Mouse (Mus musculus) limb, embryonic 11.5 days (tissue): ENCODE results near the gene Caly. TPM values are rescaled to one million over a fixed set of nuclear protein-coding genes. Genes with fewer than 3 reads are reported as not detected.

Experiments
- ATAC-seq: fragments of 200-750 bp; cut with Nextera tagmentation; 2 replicates; pipeline ENCODE4 v1.8.0; 2017; ENCODE audit warnings: low read depth; ENCODE audit not compliant: insufficient number of reproducible peaks, low FRiP score, low TSS enrichment
- DNase-seq: peaks from one replicate; pipeline ENCODE4 v3.0.0-alpha.2; 2015; ENCODE audit warnings: low spot score
- H3K27ac ChIP-seq: fragments of 300-500 bp; sonication (generic); replicated peaks from 2 replicates; pipeline ENCODE4 v1.5.1; 2014; ENCODE audit warnings: low read depth, mild to moderate bottlenecking, low read length
- H3K27me3 ChIP-seq: fragments of 300-500 bp; sonication (generic); 2 replicates; pipeline ENCODE4 v1.6.1; 2014; ENCODE audit warnings: mild to moderate bottlenecking, low read length, mixed read lengths; ENCODE audit not compliant: control insufficient read depth, insufficient read depth
- H3K36me3 ChIP-seq: fragments of 300-500 bp; sonication (generic); 2 replicates; pipeline ENCODE4 v1.6.1; 2014; ENCODE audit warnings: mild to moderate bottlenecking, low read length, moderate library complexity, mixed read lengths; ENCODE audit not compliant: control insufficient read depth, insufficient read depth
- H3K4me1 ChIP-seq: fragments of 300-500 bp; sonication (generic); 2 replicates; pipeline ENCODE4 v1.6.1; 2014; ENCODE audit warnings: low read length, mixed read lengths; ENCODE audit not compliant: control insufficient read depth, insufficient read depth
- H3K4me2 ChIP-seq: fragments of 300-500 bp; sonication (generic); 2 replicates; pipeline ENCODE4 v1.6.1; 2014; ENCODE audit warnings: low read depth, mild to moderate bottlenecking, moderate library complexity; ENCODE audit not compliant: severe bottlenecking
- H3K4me3 ChIP-seq: fragments of 300-500 bp; sonication (generic); 2 replicates; pipeline ENCODE4 v1.5.1; 2014; ENCODE audit warnings: low read depth, low read length
- H3K9ac ChIP-seq: fragments of 300-500 bp; sonication (generic); 2 replicates; pipeline ENCODE4 v1.6.1; 2014; ENCODE audit warnings: mild to moderate bottlenecking, low read length
- H3K9me3 ChIP-seq: fragments of 300-500 bp; sonication (generic); 2 replicates; pipeline ENCODE4 v1.6.1; 2016; ENCODE audit warnings: low read length; ENCODE audit not compliant: control insufficient read depth
- WGBS: fragments of 180-500 bp; shearing (Covaris S2); extraction: QIAGEN DNeasy Blood & Tissue Kit; methylation state at CpG from one replicate; pipeline ENCODE4 v1.1.7; 2014; 5-methylcytosine and 5-hydroxymethylcytosine counted together
- polyA plus RNA-seq: library from polyadenylated mRNA; unstranded; fragments of >200 nt; fragmentation: Nextera tagmentation; extraction: Ambion mirVana; gene quantifications from 2 replicates; pipeline ENCODE4 v1.2.1, GENCODE M21; 2014

Caly gene
- polyA plus RNA-seq, 1 experiment from 2014 or later = 2.0 TPM

GRCm38 (mm10) chr7:140045546-140045945 is 36.8 kb downstream of the Caly start:
- DNase-seq (no peak), ATAC-seq (no peak)
- no peaks in the 10 kb centered on the region for H3K9me3 ChIP-seq
- H3K4me1 ChIP-seq = no peaks in the 10 kb centered on the region; the same call in 1 of the 2 replicates
- H3K36me3 ChIP-seq = no peaks in the 10 kb centered on the region
- H3K9ac ChIP-seq = no peak overlapping the region
- H3K4me2 ChIP-seq = no peak overlapping the region
- H3K27me3 ChIP-seq = peaks cover 56% of the 10 kb centered on the region
- no peak overlapping the region for H3K4me3 ChIP-seq
- WGBS = 75% methylated on average over 4 of the region's 4 CpGs
- no peak overlapping the region for H3K27ac ChIP-seq

- Histone ChIP-seq H3K9ac (no peak overlapping the region), H3K27ac (no peak overlapping the region), H3K4me1 (no peaks in the 10 kb centered on the region), H3K36me3 (no peaks in the 10 kb centered on the region), H3K4me2 (no peak overlapping the region), H3K9me3 (no peaks in the 10 kb centered on the region), H3K4me3 (no peak overlapping the region), H3K27me3 (peaks cover 28% of the 10 kb centered on the region)
- ATAC-seq (no peak), DNase-seq (no peak)
- 59% methylated on average over 3 of the region's 3 CpGs for WGBS
Measured at GRCm38 (mm10) chr7:140042728-140043127, 39.6 kb downstream of the Caly start.

- Histone ChIP-seq H3K4me1 (peaks cover 9% of the 10 kb centered on the region; the same call in 1 of the 2 replicates), H3K9ac (no peak overlapping the region), H3K27ac (no peak overlapping the region), H3K27me3 (no peaks in the 10 kb centered on the region), H3K9me3 (no peaks in the 10 kb centered on the region), H3K4me2 (peak overlapping the region; percentile 83), H3K4me3 (peak overlapping the region; percentile 87), H3K36me3 (peaks cover 2% of the 10 kb centered on the region; the same call in 1 of the 2 replicates)
- WGBS = 47% methylated on average over 3 of the region's 3 CpGs
- ATAC-seq (no peak), DNase-seq (no peak)
Measured at GRCm38 (mm10) chr7:140037171-140037555, 45.2 kb downstream of the Caly start.

GRCm38 (mm10) chr7:140036281-140037170 is 45.8 kb downstream of the Caly start, which contains the start of the genes Zfp511 and Tubgcp2:
Zfp511 (plus strand) TSS chr7:140036391.
Tubgcp2 (minus strand) TSS chr7:140036669.
- H3K36me3 ChIP-seq = peaks cover 4% of the 10 kb centered on the region
- peak within 1 kb of the TSS; percentile 83 for H3K4me2 ChIP-seq
- H3K4me3 ChIP-seq = peak within 1 kb of the TSS; percentile 87
- 2% methylated on average over 69 of the region's 69 CpGs for WGBS
- no peaks in the 10 kb centered on the region for H3K27me3 ChIP-seq
- H3K4me1 ChIP-seq = peaks cover 9% of the 10 kb centered on the region; the same call in 1 of the 2 replicates
- no peaks in the 10 kb centered on the region for H3K9me3 ChIP-seq
- peak within 1 kb of the TSS; percentile 88 for H3K9ac ChIP-seq
- ATAC-seq (peak; percentile 98), DNase-seq (peak; percentile 96)
- H3K27ac ChIP-seq = peak within 1 kb of the TSS; percentile 75; the same call in 1 of the 2 replicates

- Histone ChIP-seq H3K27ac (no peak overlapping the region), H3K36me3 (peaks cover 12% of the 10 kb centered on the region), H3K9me3 (no peaks in the 10 kb centered on the region), H3K4me1 (peaks cover 9% of the 10 kb centered on the region; the same call in 1 of the 2 replicates), H3K4me3 (peak overlapping the region; percentile 87), H3K4me2 (peak overlapping the region; percentile 83), H3K27me3 (no peaks in the 10 kb centered on the region), H3K9ac (peak overlapping the region; percentile 88)
- 26% methylated on average over 7 of the region's 7 CpGs for WGBS
- DNase-seq = no peak
- ATAC-seq = no peak
Measured at GRCm38 (mm10) chr7:140035456-140035855, 46.9 kb downstream of the Caly start.

- no peak for ATAC-seq
- DNase-seq = no peak
- H3K27me3 ChIP-seq = no peaks in the 10 kb centered on the region
- no peak overlapping the region for H3K4me3 ChIP-seq
- peaks cover 9% of the 10 kb centered on the region; the same call in 1 of the 2 replicates for H3K4me1 ChIP-seq
- H3K9ac ChIP-seq = no peak overlapping the region
- peaks cover 27% of the 10 kb centered on the region for H3K36me3 ChIP-seq
- 96% methylated on average over 9 of the region's 9 CpGs for WGBS
- H3K27ac ChIP-seq = no peak overlapping the region
- no peak overlapping the region for H3K4me2 ChIP-seq
- no peaks in the 10 kb centered on the region for H3K9me3 ChIP-seq
Measured at GRCm38 (mm10) chr7:140033386-140033785, 49.0 kb downstream of the Caly start.

GRCm38 (mm10) chr7:140032366-140032765 is 50.0 kb downstream of the Caly start:
- H3K9me3 ChIP-seq = no peaks in the 10 kb centered on the region
- 93% methylated on average over 10 of the region's 10 CpGs for WGBS
- H3K27ac ChIP-seq = no peak overlapping the region
- ATAC-seq (no peak), DNase-seq (no peak)
- peaks cover 31% of the 10 kb centered on the region for H3K36me3 ChIP-seq
- H3K9ac ChIP-seq = no peak overlapping the region
- H3K4me3 ChIP-seq = no peak overlapping the region
- peaks cover 7% of the 10 kb centered on the region; the same call in 1 of the 2 replicates for H3K4me1 ChIP-seq
- no peak overlapping the region for H3K4me2 ChIP-seq
- no peaks in the 10 kb centered on the region for H3K27me3 ChIP-seq

- ATAC-seq = no peak
- no peaks in the 10 kb centered on the region for H3K9me3 ChIP-seq
- H3K9ac ChIP-seq = no peak overlapping the region
- no peak overlapping the region for H3K27ac ChIP-seq
- no peak overlapping the region for H3K4me3 ChIP-seq
- H3K27me3 ChIP-seq = no peaks in the 10 kb centered on the region
- H3K4me1 ChIP-seq = peaks cover 1% of the 10 kb centered on the region; the same call in 1 of the 2 replicates
- H3K4me2 ChIP-seq = no peak overlapping the region
- peaks cover 31% of the 10 kb centered on the region for H3K36me3 ChIP-seq
- DNase-seq = no peak
- WGBS = 92% methylated on average over 12 of the region's 12 CpGs
Measured at GRCm38 (mm10) chr7:140031771-140032170, 50.6 kb downstream of the Caly start.
